Mouse (Mus musculus) hindbrain, embryonic 13.5 days (tissue): Measurements from ENCODE around the gene Socs3. TPM values are rescaled to one million over a fixed set of nuclear protein-coding genes. Genes with fewer than 3 reads are reported as not detected.

ENCODE experiments used
- ATAC-seq: fragments of 200-750 bp; cut with Nextera tagmentation; 2 replicates; pipeline ENCODE4 v1.8.0; 2017; ENCODE audit warnings: moderate TSS enrichment; ENCODE audit not compliant: low FRiP score
- H3K27ac ChIP-seq: fragments of 300-500 bp; sonication (generic); 2 replicates; pipeline ENCODE4 v1.5.1; 2015; ENCODE audit warnings: inconsistent platforms, mild to moderate bottlenecking, moderate library complexity
- H3K27me3 ChIP-seq: fragments of 300-500 bp; sonication (generic); 2 replicates; pipeline ENCODE4 v1.6.1; 2015; ENCODE audit warnings: mild to moderate bottlenecking, inconsistent platforms
- H3K36me3 ChIP-seq: fragments of 300-500 bp; sonication (generic); 2 replicates; pipeline ENCODE4 v1.6.1; 2015; ENCODE audit warnings: mild to moderate bottlenecking, inconsistent platforms
- H3K4me1 ChIP-seq: fragments of 300-500 bp; sonication (generic); replicated peaks from 2 replicates; pipeline ENCODE4 v1.6.1; 2015; ENCODE audit warnings: inconsistent platforms
- H3K4me2 ChIP-seq: fragments of 300-500 bp; sonication (generic); 2 replicates; pipeline ENCODE4 v1.6.1; 2015; ENCODE audit warnings: inconsistent platforms, mild to moderate bottlenecking, moderate library complexity
- H3K4me3 ChIP-seq: fragments of 300-500 bp; sonication (generic); 2 replicates; pipeline ENCODE4 v1.5.1; 2015; ENCODE audit warnings: mild to moderate bottlenecking, inconsistent platforms
- H3K9ac ChIP-seq: fragments of 300-500 bp; sonication (generic); 2 replicates; pipeline ENCODE4 v1.6.1; 2015; ENCODE audit warnings: mild to moderate bottlenecking, inconsistent platforms
- H3K9me3 ChIP-seq: fragments of 300-500 bp; sonication (generic); 2 replicates; pipeline ENCODE4 v1.6.1; 2016; ENCODE audit warnings: inconsistent platforms
- WGBS: fragments of 180-500 bp; shearing (Covaris S2); methylation state at CpG from one replicate; pipeline ENCODE4 v1.1.7; 2015; 5-methylcytosine and 5-hydroxymethylcytosine counted together
- polyA plus RNA-seq: library from polyadenylated mRNA; unstranded; fragments of >200 nt; fragmentation: Nextera tagmentation; extraction: Ambion mirVana; gene quantifications from 2 replicates; pipeline ENCODE4 v1.2.1, GENCODE M21; 2015

The Socs3 gene
- 8.3 and 8.8 TPM in 2 replicates for polyA plus RNA-seq

DNA sequence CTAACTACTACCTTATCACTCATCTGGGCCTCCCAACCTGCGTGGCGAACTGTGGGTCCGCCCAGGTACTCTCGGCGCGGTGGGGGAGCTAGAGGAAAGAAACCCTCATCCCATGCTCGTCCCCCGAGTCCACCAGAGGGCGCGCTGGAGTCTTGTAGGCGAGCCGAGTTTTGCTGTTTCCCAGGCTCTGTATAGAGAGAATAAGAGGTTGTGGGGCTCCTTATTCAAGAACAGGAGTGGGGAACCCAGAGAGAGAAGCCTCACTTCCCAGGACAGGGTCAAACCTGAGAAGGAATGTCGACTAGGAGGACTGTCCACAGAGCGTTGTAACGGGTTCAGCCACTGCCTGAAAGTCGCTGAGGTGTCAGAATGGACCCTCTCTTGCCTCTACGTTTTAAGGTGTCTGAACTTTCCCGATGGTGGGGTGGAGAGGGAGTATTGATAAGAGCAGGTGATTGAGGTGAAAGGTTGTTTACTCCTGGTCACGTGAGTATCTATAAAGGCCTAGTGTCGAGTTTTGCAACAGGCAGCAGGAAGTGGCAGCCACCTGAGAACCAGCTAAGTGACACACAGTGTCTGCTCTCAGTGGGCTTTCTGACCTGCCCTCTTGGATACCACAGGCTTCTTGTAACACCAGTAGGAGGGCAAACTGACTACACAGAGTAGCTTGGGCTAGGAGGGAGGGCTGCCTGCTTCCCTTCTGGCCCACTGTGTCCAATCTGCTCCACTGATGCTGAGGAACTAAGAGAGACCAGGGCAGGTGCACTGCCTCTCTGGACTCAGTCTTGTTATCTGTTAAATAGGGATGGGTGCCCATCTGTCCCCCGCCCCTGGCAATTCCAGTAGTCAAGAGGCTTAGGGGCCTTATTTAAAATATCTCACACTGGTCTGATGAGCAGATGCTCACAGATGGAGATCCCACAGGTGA is at the start of gene Socs3:
Gene Socs3 (minus strand): TSS at position 103 of the 928 bp plus-strand sequence.
- ATAC-seq = peak; percentile 29; the same call in 1 of the 2 replicates
- Histone ChIP-seq H3K9me3 (no peaks in the 10 kb centered on the region), H3K4me3 (peak within 1 kb of the TSS; percentile 67), H3K9ac (peak within 1 kb of the TSS; percentile 85), H3K36me3 (no peaks in the 10 kb centered on the region), H3K27me3 (peaks cover 46% of the 10 kb centered on the region), H3K27ac (peak within 1 kb of the TSS; percentile 88), H3K4me2 (peak within 1 kb of the TSS; percentile 96), H3K4me1 (peaks cover 59% of the 10 kb centered on the region)
- 15% methylated on average over 21 of the region's 21 CpGs for WGBS

GRCm38 (mm10) chr11:118018328-118018727 is 48.5 kb upstream of the Socs3 start:
- H3K36me3 ChIP-seq = peaks cover 72% of the 10 kb centered on the region

GRCm38 (mm10) chr11:118015381-118016145 is 45.7 kb upstream of the Socs3 start:
- no peak overlapping the region for H3K4me3 ChIP-seq
- peaks cover 58% of the 10 kb centered on the region for H3K36me3 ChIP-seq
- H3K27ac ChIP-seq = no peak overlapping the region
- H3K9ac ChIP-seq = no peak overlapping the region
- peaks cover 15% of the 10 kb centered on the region; the same call in 1 of the 2 replicates for H3K4me1 ChIP-seq
- WGBS = 95% methylated on average over 8 of the region's 8 CpGs
- no peaks in the 10 kb centered on the region for H3K27me3 ChIP-seq
- no peak for ATAC-seq
- no peak overlapping the region for H3K4me2 ChIP-seq
- H3K9me3 ChIP-seq = no peaks in the 10 kb centered on the region

More at GRCm38 (mm10) chr11:118018328-118018727, 48.5 kb upstream of the Socs3 start:
- ATAC-seq = no peak
- Histone ChIP-seq H3K27ac (no peak overlapping the region), H3K9me3 (no peaks in the 10 kb centered on the region), H3K4me2 (no peak overlapping the region), H3K4me1 (peaks cover 5% of the 10 kb centered on the region; the same call in 1 of the 2 replicates), H3K4me3 (no peak overlapping the region), H3K27me3 (no peaks in the 10 kb centered on the region), H3K9ac (no peak overlapping the region)
- 94% methylated on average over 4 of the region's 4 CpGs for WGBS

DNA sequence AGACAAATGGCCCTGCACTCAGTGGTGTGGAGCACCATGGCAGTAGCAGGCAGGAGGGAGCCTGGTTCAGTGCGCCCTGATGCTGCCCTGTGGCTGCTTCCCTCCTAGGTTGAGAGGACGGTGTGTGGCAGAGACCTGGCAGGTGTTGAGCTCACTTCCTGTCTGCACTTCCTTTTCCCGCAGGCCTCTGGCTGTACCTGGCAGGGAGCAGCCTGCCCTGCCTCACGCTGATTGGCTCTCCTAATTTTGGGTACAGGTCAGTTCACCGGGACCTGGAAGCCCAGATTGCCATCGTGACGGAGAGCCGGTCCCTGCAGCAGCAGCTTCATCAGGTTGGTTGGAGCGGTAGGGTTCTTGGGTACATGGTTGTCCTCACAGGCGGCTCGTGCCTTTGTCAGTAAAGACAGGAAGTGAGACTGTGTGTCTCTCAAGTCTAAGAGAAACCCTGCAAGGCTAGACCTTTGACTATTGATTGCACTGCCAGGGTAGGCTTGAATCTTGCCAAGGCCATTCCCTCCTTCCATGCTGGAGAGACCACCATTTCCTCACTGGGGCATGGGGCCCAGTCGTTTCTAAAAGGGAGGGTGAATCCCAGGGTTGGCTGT is 44.6 kb upstream of the Socs3 start:
- ATAC-seq = no peak
- no peak overlapping the region for H3K9ac ChIP-seq
- no peak overlapping the region for H3K4me2 ChIP-seq
- no peaks in the 10 kb centered on the region for H3K27me3 ChIP-seq
- no peak overlapping the region for H3K27ac ChIP-seq
- no peaks in the 10 kb centered on the region for H3K9me3 ChIP-seq
- H3K4me3 ChIP-seq = no peak overlapping the region
- H3K4me1 ChIP-seq = peaks cover 25% of the 10 kb centered on the region
- 85% methylated on average over 12 of the region's 12 CpGs for WGBS
- peaks cover 51% of the 10 kb centered on the region for H3K36me3 ChIP-seq

- H3K27ac ChIP-seq = no peak overlapping the region
- 73% methylated on average over 2 of the region's 2 CpGs for WGBS
- no peak overlapping the region for H3K4me3 ChIP-seq
- H3K4me2 ChIP-seq = no peak overlapping the region
- ATAC-seq = no peak
- H3K36me3 ChIP-seq = peaks cover 45% of the 10 kb centered on the region
- peaks cover 36% of the 10 kb centered on the region for H3K4me1 ChIP-seq
- H3K9ac ChIP-seq = no peak overlapping the region
- no peaks in the 10 kb centered on the region for H3K27me3 ChIP-seq
- no peaks in the 10 kb centered on the region for H3K9me3 ChIP-seq
Measured at GRCm38 (mm10) chr11:118013339-118013738, 43.5 kb upstream of the Socs3 start.

DNA sequence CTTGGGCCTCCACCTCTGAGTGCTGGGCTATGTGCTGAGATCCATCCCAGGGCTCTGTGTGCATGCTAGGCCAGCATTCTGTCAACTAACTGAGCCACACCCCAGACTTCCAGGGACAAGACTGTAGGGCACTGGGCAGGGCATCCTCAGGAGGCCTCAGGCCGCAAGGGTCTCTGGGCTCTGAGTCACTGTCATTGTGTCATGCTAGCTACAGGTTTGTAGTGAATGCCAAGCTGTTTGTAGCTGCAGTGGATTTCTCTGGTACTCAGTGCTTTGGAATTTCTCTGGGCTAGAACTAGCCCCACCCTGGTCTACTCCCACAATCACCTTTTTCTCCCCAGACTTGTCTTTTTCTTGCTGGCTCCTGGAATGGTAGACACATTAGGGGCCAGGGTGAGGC is 42.7 kb upstream of the Socs3 start:
- Histone ChIP-seq H3K27ac (no peak overlapping the region), H3K9me3 (no peaks in the 10 kb centered on the region), H3K4me1 (peaks cover 44% of the 10 kb centered on the region), H3K4me2 (no peak overlapping the region), H3K27me3 (no peaks in the 10 kb centered on the region), H3K4me3 (no peak overlapping the region), H3K36me3 (peaks cover 38% of the 10 kb centered on the region), H3K9ac (no peak overlapping the region)
- 95% methylated on average over 1 of the region's 1 CpGs for WGBS
- no peak for ATAC-seq

- Histone ChIP-seq H3K9ac (peak overlapping the region; percentile 51; the same call in 1 of the 2 replicates), H3K4me3 (no peak overlapping the region), H3K4me2 (no peak overlapping the region), H3K27ac (no peak overlapping the region), H3K4me1 (peaks cover 47% of the 10 kb centered on the region), H3K36me3 (peaks cover 33% of the 10 kb centered on the region), H3K27me3 (no peaks in the 10 kb centered on the region), H3K9me3 (no peaks in the 10 kb centered on the region)
- no peak for ATAC-seq
- 59% methylated on average over 4 of the region's 4 CpGs for WGBS
Measured at GRCm38 (mm10) chr11:118009865-118010571, 40.2 kb upstream of the Socs3 start.

GRCm38 (mm10) chr11:118008843-118009242 is 39.0 kb upstream of the Socs3 start:
- Histone ChIP-seq H3K27me3 (no peaks in the 10 kb centered on the region), H3K4me3 (no peak overlapping the region), H3K9ac (peak overlapping the region; percentile 51; the same call in 1 of the 2 replicates), H3K4me2 (no peak overlapping the region), H3K4me1 (peaks cover 42% of the 10 kb centered on the region), H3K27ac (no peak overlapping the region), H3K36me3 (peaks cover 33% of the 10 kb centered on the region), H3K9me3 (no peaks in the 10 kb centered on the region)
- no peak for ATAC-seq
- WGBS = 86% methylated on average over 8 of the region's 8 CpGs

- Histone ChIP-seq H3K4me2 (no peak overlapping the region), H3K36me3 (peaks cover 36% of the 10 kb centered on the region), H3K27me3 (no peaks in the 10 kb centered on the region), H3K4me1 (peaks cover 42% of the 10 kb centered on the region), H3K9me3 (no peaks in the 10 kb centered on the region), H3K27ac (no peak overlapping the region), H3K4me3 (no peak overlapping the region), H3K9ac (peak overlapping the region; percentile 3; the same call in 1 of the 2 replicates)
- no peak for ATAC-seq
- 70% methylated on average over 5 of the region's 5 CpGs for WGBS
Measured at GRCm38 (mm10) chr11:118008144-118008805, 38.4 kb upstream of the Socs3 start.

DNA sequence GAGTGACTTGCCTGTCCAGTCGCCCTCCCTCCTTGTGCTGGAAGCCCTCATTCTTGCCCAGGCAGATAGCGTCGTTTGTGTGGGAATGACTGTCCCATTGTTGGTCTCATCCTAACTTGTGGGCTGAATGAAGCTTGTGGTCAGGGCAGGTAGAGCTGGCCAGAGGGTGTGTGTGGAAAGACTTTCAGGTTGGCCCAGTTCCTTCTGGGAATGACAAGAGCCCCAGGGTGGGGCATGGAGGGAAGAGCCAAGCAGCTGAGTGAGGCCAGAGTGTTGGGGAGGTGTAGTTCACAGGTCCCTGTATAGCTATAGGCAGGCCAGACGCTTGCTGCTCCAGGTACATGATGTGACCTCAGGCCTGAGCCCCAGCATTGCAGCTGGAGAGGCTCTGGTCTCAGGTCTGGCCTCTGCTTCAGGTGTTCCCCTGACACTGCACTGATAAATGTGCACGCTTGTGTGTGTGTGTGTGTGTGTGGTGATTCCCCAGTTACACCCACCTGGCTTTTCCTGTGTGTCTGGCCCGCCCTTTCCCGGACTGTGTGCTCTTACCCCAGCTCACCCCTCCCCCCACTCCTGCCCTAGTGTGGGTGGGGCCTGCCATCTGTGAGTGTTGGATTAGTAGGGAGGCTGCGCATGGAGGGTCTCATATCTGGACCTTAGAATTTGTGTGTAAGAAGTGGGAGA is 37.8 kb upstream of the Socs3 start:
- Histone ChIP-seq H3K27me3 (no peaks in the 10 kb centered on the region), H3K9ac (no peak overlapping the region), H3K36me3 (peaks cover 42% of the 10 kb centered on the region), H3K4me2 (no peak overlapping the region), H3K4me1 (peaks cover 42% of the 10 kb centered on the region), H3K9me3 (no peaks in the 10 kb centered on the region), H3K4me3 (no peak overlapping the region), H3K27ac (no peak overlapping the region)
- WGBS = 83% methylated on average over 8 of the region's 8 CpGs
- no peak for ATAC-seq

- Histone ChIP-seq H3K4me3 (no peak overlapping the region), H3K9ac (no peak overlapping the region), H3K4me1 (peaks cover 19% of the 10 kb centered on the region), H3K36me3 (peaks cover 74% of the 10 kb centered on the region), H3K9me3 (no peaks in the 10 kb centered on the region), H3K27ac (no peak overlapping the region), H3K4me2 (no peak overlapping the region), H3K27me3 (no peaks in the 10 kb centered on the region)
- no peak for ATAC-seq
- WGBS = 90% methylated on average over 5 of the region's 5 CpGs
Measured at GRCm38 (mm10) chr11:118004217-118004616, 34.4 kb upstream of the Socs3 start.
